Mouse (Mus musculus): ENCODE data around the gene Josd1. TPM values are rescaled to one million over a fixed set of nuclear protein-coding genes. Genes with fewer than 3 reads are reported as not detected.
"Not testable (repeated sequence)": the region's sequence is repeated elsewhere in the genome, so short reads cannot be mapped to it uniquely, and the experiment has no call there.

The Josd1 gene
- polyA plus RNA-seq, 1 experiment from 2014 or later = 20.6 TPM

GRCm38 (mm10) chr15:79677936-79678335, 9.8 kb downstream of the Josd1 start:
- Histone ChIP-seq H3K4me1 (ENCODE audit: control insufficient read depth, insufficient read depth, low read length) (peaks cover 11% of the 10 kb centered on the region), H3K27ac (ENCODE audit: low read length) (no peak overlapping the region), H3K9me3 (replicated peaks; ENCODE audit: control insufficient read depth, low read length, poor library complexity, severe bottlenecking) (no peaks in the 10 kb centered on the region), H3K4me3 (ENCODE audit: low read depth, low read length) (no peak overlapping the region), H3K27me3 (ENCODE audit: control insufficient read depth, insufficient read depth, low read depth, low read length) (no peaks in the 10 kb centered on the region), H3K4me2 (ENCODE audit: low read length) (no peak overlapping the region), H3K36me3 (ENCODE audit: control insufficient read depth, insufficient read depth, low read length) (peaks cover 13% of the 10 kb centered on the region), H3K9ac (ENCODE audit: low read depth, low read length) (no peak overlapping the region)
- WGBS = 91% methylated on average over 2 of the region's 2 CpGs
- no peak for ATAC-seq

- H3K4me1 ChIP-seq (ENCODE audit: control insufficient read depth, insufficient read depth, low read length); ATAC-seq; H3K27ac ChIP-seq (ENCODE audit: low read length); H3K9ac ChIP-seq (ENCODE audit: low read depth, low read length); H3K9me3 ChIP-seq (replicated peaks; ENCODE audit: control insufficient read depth, low read length, poor library complexity, severe bottlenecking); H3K27me3 ChIP-seq (ENCODE audit: control insufficient read depth, insufficient read depth, low read depth, low read length): not testable (repeated sequence)
- Histone ChIP-seq H3K36me3 (ENCODE audit: control insufficient read depth, insufficient read depth, low read length) (peaks cover 20% of the 10 kb centered on the region), H3K4me2 (ENCODE audit: low read length) (peak overlapping the region; percentile 78), H3K4me3 (ENCODE audit: low read depth, low read length) (peak overlapping the region; percentile 82; the same call in 1 of the 2 replicates)
- WGBS = 85% methylated on average over 11 of the region's 11 CpGs
These were observed 15.8 kb downstream of the Josd1 start for GRCm38 (mm10) chr15:79671828-79672348.

- Histone ChIP-seq H3K9ac (ENCODE audit: low read depth, low read length) (peak overlapping the region; percentile 79), H3K4me2 (ENCODE audit: low read length) (peak overlapping the region; percentile 78), H3K27ac (ENCODE audit: low read length) (peak overlapping the region; percentile 53), H3K27me3 (ENCODE audit: control insufficient read depth, insufficient read depth, low read depth, low read length) (no peaks in the 10 kb centered on the region), H3K4me3 (ENCODE audit: low read depth, low read length) (peak overlapping the region; percentile 82), H3K9me3 (replicated peaks; ENCODE audit: control insufficient read depth, low read length, poor library complexity, severe bottlenecking) (no peaks in the 10 kb centered on the region), H3K4me1 (ENCODE audit: control insufficient read depth, insufficient read depth, low read length) (peaks cover 6% of the 10 kb centered on the region), H3K36me3 (ENCODE audit: control insufficient read depth, insufficient read depth, low read length) (peaks cover 27% of the 10 kb centered on the region)
- WGBS = under 1% methylated on average over 35 of the region's 37 CpGs
- peak; percentile 66 for ATAC-seq
These were observed 16.8 kb downstream of the Josd1 start for GRCm38 (mm10) chr15:79670972-79671299.

- peaks cover 6% of the 10 kb centered on the region for H3K4me1 ChIP-seq (ENCODE audit: control insufficient read depth, insufficient read depth, low read length)
- H3K27ac ChIP-seq (ENCODE audit: low read length) = peak within 1 kb of the TSS; percentile 53
- H3K27me3 ChIP-seq (ENCODE audit: control insufficient read depth, insufficient read depth, low read depth, low read length) = no peaks in the 10 kb centered on the region
- 18% methylated on average over 33 of the region's 33 CpGs for WGBS
- H3K4me3 ChIP-seq (ENCODE audit: low read depth, low read length) = peak within 1 kb of the TSS; percentile 82
- peak within 1 kb of the TSS; percentile 78 for H3K4me2 ChIP-seq (ENCODE audit: low read length)
- peak within 1 kb of the TSS; percentile 79 for H3K9ac ChIP-seq (ENCODE audit: low read depth, low read length)
- peaks cover 25% of the 10 kb centered on the region for H3K36me3 ChIP-seq (ENCODE audit: control insufficient read depth, insufficient read depth, low read length)
- H3K9me3 ChIP-seq (replicated peaks; ENCODE audit: control insufficient read depth, low read length, poor library complexity, severe bottlenecking) = no peaks in the 10 kb centered on the region
- peak; percentile 98 for ATAC-seq
These were observed 17.3 kb downstream of the Josd1 start, which contains the start of gene Tomm22 for GRCm38 (mm10) chr15:79670249-79670971. Gene Tomm22 (plus strand): TSS chr15:79670861.

- Histone ChIP-seq H3K9me3 (replicated peaks; ENCODE audit: control insufficient read depth, low read length, poor library complexity, severe bottlenecking) (no peaks in the 10 kb centered on the region), H3K27me3 (ENCODE audit: control insufficient read depth, insufficient read depth, low read depth, low read length) (no peaks in the 10 kb centered on the region), H3K4me3 (ENCODE audit: low read depth, low read length) (no peak overlapping the region), H3K9ac (ENCODE audit: low read depth, low read length) (no peak overlapping the region), H3K4me1 (ENCODE audit: control insufficient read depth, insufficient read depth, low read length) (peaks cover 6% of the 10 kb centered on the region), H3K4me2 (ENCODE audit: low read length) (no peak overlapping the region), H3K27ac (ENCODE audit: low read length) (no peak overlapping the region), H3K36me3 (ENCODE audit: control insufficient read depth, insufficient read depth, low read length) (peaks cover 22% of the 10 kb centered on the region)
- no peak for ATAC-seq
- WGBS = 74% methylated on average over 10 of the region's 10 CpGs
These were observed 18.5 kb downstream of the Josd1 start for GRCm38 (mm10) chr15:79669195-79669594.

- Histone ChIP-seq H3K27me3 (ENCODE audit: control insufficient read depth, insufficient read depth, low read depth, low read length) (no peaks in the 10 kb centered on the region), H3K36me3 (ENCODE audit: control insufficient read depth, insufficient read depth, low read length) (peaks cover 19% of the 10 kb centered on the region), H3K9me3 (replicated peaks; ENCODE audit: control insufficient read depth, low read length, poor library complexity, severe bottlenecking) (no peaks in the 10 kb centered on the region), H3K9ac (ENCODE audit: low read depth, low read length) (no peak overlapping the region), H3K4me3 (ENCODE audit: low read depth, low read length) (no peak overlapping the region), H3K4me2 (ENCODE audit: low read length) (no peak overlapping the region), H3K4me1 (ENCODE audit: control insufficient read depth, insufficient read depth, low read length) (peaks cover 5% of the 10 kb centered on the region), H3K27ac (ENCODE audit: low read length) (no peak overlapping the region)
- WGBS = 90% methylated on average over 8 of the region's 8 CpGs
- ATAC-seq = no peak
These were observed 23.1 kb downstream of the Josd1 start for GRCm38 (mm10) chr15:79664666-79665065.

GRCm38 (mm10) chr15:79661852-79662251, 25.9 kb downstream of the Josd1 start:
- no peak overlapping the region for H3K27ac ChIP-seq (ENCODE audit: low read length)
- 75% methylated on average over 4 of the region's 4 CpGs for WGBS
- H3K27me3 ChIP-seq (ENCODE audit: control insufficient read depth, insufficient read depth, low read depth, low read length) = no peaks in the 10 kb centered on the region
- no peak overlapping the region for H3K4me3 ChIP-seq (ENCODE audit: low read depth, low read length)
- no peak overlapping the region for H3K4me2 ChIP-seq (ENCODE audit: low read length)
- no peak overlapping the region for H3K9ac ChIP-seq (ENCODE audit: low read depth, low read length)
- peaks cover 10% of the 10 kb centered on the region for H3K4me1 ChIP-seq (ENCODE audit: control insufficient read depth, insufficient read depth, low read length)
- ATAC-seq = no peak
- peaks cover 12% of the 10 kb centered on the region for H3K36me3 ChIP-seq (ENCODE audit: control insufficient read depth, insufficient read depth, low read length)
- H3K9me3 ChIP-seq (replicated peaks; ENCODE audit: control insufficient read depth, low read length, poor library complexity, severe bottlenecking) = no peaks in the 10 kb centered on the region

- peak; percentile 89 for ATAC-seq
- peak within 1 kb of the TSS; percentile 92 for H3K9ac ChIP-seq (ENCODE audit: low read depth, low read length)
- peaks cover 10% of the 10 kb centered on the region for H3K4me1 ChIP-seq (ENCODE audit: control insufficient read depth, insufficient read depth, low read length)
- peak within 1 kb of the TSS; percentile 87 for H3K4me2 ChIP-seq (ENCODE audit: low read length)
- WGBS = under 1% methylated on average over 55 of the region's 55 CpGs
- no peaks in the 10 kb centered on the region for H3K9me3 ChIP-seq (replicated peaks; ENCODE audit: control insufficient read depth, low read length, poor library complexity, severe bottlenecking)
- peak within 1 kb of the TSS; percentile 88 for H3K4me3 ChIP-seq (ENCODE audit: low read depth, low read length)
- H3K27me3 ChIP-seq (ENCODE audit: control insufficient read depth, insufficient read depth, low read depth, low read length) = no peaks in the 10 kb centered on the region
- H3K36me3 ChIP-seq (ENCODE audit: control insufficient read depth, insufficient read depth, low read length) = 0 out of 2 replicates have a peak, but pooled peaks cover 2% of the 10 kb centered on the region
- H3K27ac ChIP-seq (ENCODE audit: low read length) = peak within 1 kb of the TSS; percentile 99
These were observed 29.0 kb downstream of the Josd1 start, which contains the start of the genes Fam227a and Cby1 for GRCm38 (mm10) chr15:79658531-79659375. Gene Fam227a (minus strand): TSS chr15:79658956. Gene Cby1 (plus strand): TSS chr15:79659199.

Data from midbrain, embryonic 16.5 days (tissue).